Mouse (Mus musculus) thymus, adult 2 months (tissue): Measurements from ENCODE around the gene Dnajc16. TPM values are rescaled to one million over a fixed set of nuclear protein-coding genes. Genes with fewer than 3 reads are reported as not detected.
A peak's percentile ranks its signal among the peaks of the same experiment; 100 is the strongest.

Experiments
- DNase-seq: peaks from one replicate; pipeline ENCODE4 v3.0.0; 2021
- H3K27ac ChIP-seq: fragments of 200-500 bp; 2 replicates; pipeline ENCODE4 v1.5.1; 2012; ENCODE audit warnings: low read length, control low read depth; ENCODE audit not compliant: control insufficient read depth, insufficient read depth
- H3K27me3 ChIP-seq: fragments of 200-500 bp; 2 replicates; pipeline ENCODE4 v1.6.1; 2012; ENCODE audit warnings: mild to moderate bottlenecking, low read length, moderate library complexity, mixed read lengths; ENCODE audit not compliant: control insufficient read depth, insufficient read depth
- H3K36me3 ChIP-seq: fragments of 200-500 bp; 2 replicates; pipeline ENCODE4 v1.6.1; 2012; ENCODE audit warnings: mild to moderate bottlenecking, low read length, moderate library complexity; ENCODE audit not compliant: control insufficient read depth, insufficient read depth
- H3K4me1 ChIP-seq: fragments of 200-500 bp; replicated peaks from 2 replicates; pipeline ENCODE4 v1.6.1; 2012; ENCODE audit warnings: low read length; ENCODE audit not compliant: control insufficient read depth, insufficient read depth
- H3K4me3 ChIP-seq: fragments of 200-500 bp; 2 replicates; pipeline ENCODE4 v1.5.1; 2012; ENCODE audit warnings: mild to moderate bottlenecking, low read length, control low read depth, moderate library complexity; ENCODE audit not compliant: control insufficient read depth, insufficient read depth
- CTCF ChIP-seq: fragments of 200-500 bp; IDR thresholded peaks from 2 replicates; pipeline ENCODE4 v1.5.1; 2012; ENCODE audit warnings: mild to moderate bottlenecking, control low read depth, low read length, moderate library complexity, borderline replicate concordance; ENCODE audit not compliant: control insufficient read depth, poor library complexity, insufficient read depth; ENCODE audit errors: extremely low read depth
- POLR2A ChIP-seq: fragments of 200-500 bp; IDR thresholded peaks from 2 replicates; pipeline ENCODE4 v1.6.1; 2012; ENCODE audit warnings: mild to moderate bottlenecking, low read length, control low read depth, moderate library complexity; ENCODE audit not compliant: control insufficient read depth, poor library complexity, insufficient read depth; ENCODE audit errors: extremely low read depth
- WGBS: fragments of 180-500 bp; shearing (Covaris S2); methylation state at CpG from one replicate; pipeline ENCODE4 v1.1.7; 2018; 5-methylcytosine and 5-hydroxymethylcytosine counted together
- polyA plus RNA-seq: library from polyadenylated mRNA; depleted of rRNA; stranded (reverse); fragments of >200 nt; gene quantifications from 2 replicates; pipeline ENCODE4 v1.2.3, GENCODE M21; 2012

The Dnajc16 gene
- polyA plus RNA-seq, 1 experiment, result 11.9 TPM

DNA sequence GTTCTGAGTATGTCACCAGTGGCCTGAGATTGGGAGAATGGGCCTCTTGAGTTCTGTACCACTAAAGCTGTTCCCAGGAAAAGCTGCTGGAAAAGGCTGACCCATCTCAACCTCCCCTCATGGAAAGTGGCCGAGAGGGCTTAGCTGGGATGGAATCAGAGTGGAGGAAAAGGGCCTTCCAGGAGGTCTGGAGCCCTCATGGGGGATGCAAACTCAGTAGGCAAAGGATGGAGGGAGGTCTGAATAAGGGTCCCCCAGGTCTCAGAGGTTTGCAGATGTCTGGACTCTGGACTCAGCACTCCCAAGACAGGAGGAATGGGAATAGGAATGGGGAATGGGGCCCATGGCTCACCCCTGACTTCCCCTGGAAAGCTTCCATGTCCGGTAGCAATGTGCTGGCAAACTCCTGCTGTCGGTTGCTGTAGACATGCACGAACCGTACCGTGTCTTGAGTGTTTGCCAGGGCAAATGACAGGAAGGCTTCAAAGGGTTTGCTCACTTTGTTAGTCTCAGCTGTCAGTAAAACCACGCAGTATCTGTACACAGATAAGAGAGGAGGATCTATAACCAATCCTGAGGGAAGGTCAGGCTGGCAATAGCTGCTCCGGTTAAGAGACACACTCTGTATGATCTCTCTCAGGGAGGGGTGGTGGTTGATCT is 21.1 kb downstream of the Dnajc16 start:
- peaks cover 51% of the 10 kb centered on the region for H3K36me3 ChIP-seq
- no peak overlapping the region for H3K4me3 ChIP-seq
- H3K27ac ChIP-seq, result no peak overlapping the region
- DNase-seq, result no peak
- TF ChIP-seq CTCF (no peak), POLR2A (no peak)
- no peaks in the 10 kb centered on the region for H3K27me3 ChIP-seq
- 85% methylated on average over 8 of the region's 8 CpGs for WGBS
- no peaks in the 10 kb centered on the region for H3K4me1 ChIP-seq

DNA sequence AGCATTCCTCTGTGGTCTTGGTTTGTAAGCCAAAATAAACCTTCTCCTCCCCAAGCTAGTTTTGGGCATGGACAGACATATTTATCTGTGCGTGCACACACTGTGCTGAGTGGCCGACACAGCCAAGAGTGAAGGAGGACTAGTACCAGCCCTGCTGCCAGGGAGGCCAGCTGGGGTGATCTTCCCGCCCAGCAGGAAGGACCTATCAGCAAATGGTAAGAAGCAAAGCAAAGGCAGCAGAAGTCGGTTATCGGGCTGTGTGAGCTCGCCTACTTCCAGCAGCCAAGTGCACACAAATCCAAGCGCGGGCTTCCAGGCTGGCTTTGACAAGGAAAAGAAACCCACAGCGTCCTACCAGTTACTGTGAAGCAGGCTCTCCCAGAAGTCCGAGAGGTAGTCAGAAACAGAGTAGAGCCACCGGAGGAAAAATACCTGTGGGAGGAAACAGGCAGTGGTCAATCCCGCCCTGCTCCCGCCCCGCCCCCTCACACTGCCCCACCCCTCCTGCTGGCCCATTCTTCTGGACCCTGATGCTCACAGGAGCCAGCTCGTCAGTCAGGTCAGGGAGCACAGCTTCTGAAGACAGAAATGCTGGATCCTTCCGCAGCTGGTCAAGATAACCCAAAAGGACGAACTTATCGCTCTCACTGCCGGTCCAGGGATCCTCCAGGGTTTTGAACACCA is 23.2 kb downstream of the Dnajc16 start:
- WGBS, result 96% methylated on average over 19 of the region's 19 CpGs
- DNase-seq, result no peak

DNA sequence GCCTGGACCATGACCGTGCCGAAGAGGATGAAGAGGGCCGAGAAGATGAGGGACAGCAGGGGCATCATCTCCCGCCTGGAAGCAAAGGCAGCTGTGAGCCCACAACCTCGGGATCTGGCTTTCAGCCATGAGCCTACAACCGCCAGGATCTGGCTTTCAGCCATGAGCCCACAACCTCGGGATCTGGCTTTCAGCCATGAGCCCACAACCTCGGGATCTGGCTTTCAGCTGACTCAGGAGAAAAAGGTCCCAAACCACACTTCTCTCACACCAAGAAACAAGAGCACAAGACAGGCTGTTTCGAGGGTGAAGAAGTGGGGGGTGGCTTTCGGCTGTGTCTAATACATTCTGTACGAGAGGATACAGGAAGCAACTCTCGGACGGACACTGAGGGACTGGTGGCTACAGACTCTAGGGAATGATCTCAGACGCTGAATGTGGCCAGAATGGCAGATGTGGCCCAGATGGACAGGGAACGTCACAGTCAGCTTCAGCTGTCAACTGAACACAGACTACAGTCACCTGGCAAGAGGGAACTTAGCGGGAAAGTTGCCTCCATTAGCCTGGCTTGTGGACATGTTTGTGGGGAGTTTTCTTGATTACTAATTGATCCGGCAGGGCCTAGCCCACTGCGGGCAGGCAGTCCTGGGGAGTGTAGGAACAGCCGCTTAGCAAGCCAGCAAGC is 23.9 kb downstream of the Dnajc16 start:
- no peak for TF ChIP-seq POLR2A
- TF ChIP-seq CTCF, result no peak
- H3K4me3 ChIP-seq, result no peak overlapping the region
- no peak for DNase-seq
- 83% methylated on average over 19 of the region's 19 CpGs for WGBS
- no peaks in the 10 kb centered on the region for H3K4me1 ChIP-seq
- H3K27me3 ChIP-seq, result no peaks in the 10 kb centered on the region
- H3K36me3 ChIP-seq, result peaks cover 49% of the 10 kb centered on the region
- H3K27ac ChIP-seq, result peak overlapping the region; percentile 19; the same call in 1 of the 2 replicates

More for the DNA sequence above, 23.2 kb downstream of the Dnajc16 start:
- H3K27me3 ChIP-seq, result no peaks in the 10 kb centered on the region
- H3K4me3 ChIP-seq, result no peak overlapping the region
- TF ChIP-seq POLR2A (no peak), CTCF (no peak)
- H3K36me3 ChIP-seq, result peaks cover 51% of the 10 kb centered on the region
- H3K27ac ChIP-seq, result no peak overlapping the region
- no peaks in the 10 kb centered on the region for H3K4me1 ChIP-seq

DNA sequence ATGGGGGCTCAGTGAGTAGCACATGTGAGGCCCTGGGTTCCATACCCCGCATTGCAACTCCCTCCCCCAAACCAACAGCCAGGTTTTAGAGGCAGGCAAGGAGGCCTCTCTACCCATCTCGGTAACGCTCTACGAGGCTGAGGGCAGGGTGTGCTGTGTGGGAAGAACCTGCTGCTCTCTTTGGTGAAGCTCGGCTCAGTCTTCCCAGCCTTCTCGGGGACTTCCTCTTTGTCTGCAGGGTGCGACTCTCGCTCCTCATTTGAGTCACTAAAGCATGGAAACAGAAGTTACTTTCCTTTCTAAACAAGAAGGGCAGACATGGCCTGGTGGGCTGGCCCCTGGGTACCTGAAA is 24.4 kb downstream of the Dnajc16 start:
- no peak for TF ChIP-seq POLR2A
- no peak for TF ChIP-seq CTCF
- no peaks in the 10 kb centered on the region for H3K4me1 ChIP-seq
- DNase-seq, result no peak
- H3K27me3 ChIP-seq, result no peaks in the 10 kb centered on the region
- H3K36me3 ChIP-seq, result peaks cover 43% of the 10 kb centered on the region
- H3K4me3 ChIP-seq, result no peak overlapping the region
- H3K27ac ChIP-seq, result peak overlapping the region; percentile 19; the same call in 1 of the 2 replicates
- WGBS, result 29% methylated on average over 8 of the region's 8 CpGs

DNA sequence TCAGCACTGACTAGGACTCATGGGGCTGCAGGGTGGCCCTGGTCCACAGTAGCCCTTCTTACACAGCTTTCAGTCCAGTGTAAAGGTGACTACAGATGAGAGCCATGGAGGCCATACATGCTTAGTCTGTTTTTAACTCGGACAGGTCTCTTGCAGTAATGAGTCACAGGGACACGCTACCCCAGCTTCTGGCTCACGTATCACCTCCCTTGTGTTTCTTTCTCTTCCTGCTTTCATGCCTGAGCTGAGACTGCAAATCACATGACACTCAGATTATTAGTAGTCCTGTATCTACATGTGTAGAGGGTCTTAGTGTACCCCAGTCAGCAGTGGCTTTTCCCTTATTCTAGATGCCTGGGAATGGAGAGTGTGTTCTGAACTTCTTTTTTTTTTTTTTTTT is 25.7 kb downstream of the Dnajc16 start:
- WGBS, result 93% methylated on average over 3 of the region's 3 CpGs

DNA sequence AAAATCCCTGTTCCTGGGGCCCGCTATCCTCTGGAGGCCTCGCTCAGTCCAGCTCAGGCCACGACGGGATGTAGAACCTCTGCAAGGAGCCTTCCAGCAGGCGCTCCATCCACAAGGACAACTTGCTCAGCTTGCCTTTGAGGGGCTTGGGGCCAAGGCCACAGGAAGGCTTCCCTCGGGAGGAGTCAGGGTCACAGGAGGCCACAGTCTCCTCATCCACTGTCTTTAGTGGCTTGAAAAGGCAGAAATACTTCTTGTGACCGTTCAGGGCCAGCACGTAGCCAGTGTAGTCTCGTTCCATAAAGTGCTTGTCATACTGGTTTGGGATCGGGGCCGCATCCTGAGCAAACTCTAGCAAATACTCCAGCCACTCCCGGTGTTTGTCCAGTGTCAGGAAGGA is 27.3 kb downstream of the Dnajc16 start:
- Histone ChIP-seq H3K4me1 (no peaks in the 10 kb centered on the region), H3K27me3 (no peaks in the 10 kb centered on the region), H3K36me3 (peaks cover 18% of the 10 kb centered on the region), H3K4me3 (no peak overlapping the region), H3K27ac (no peak overlapping the region)
- 97% methylated on average over 12 of the region's 12 CpGs for WGBS
- DNase-seq, result no peak
- TF ChIP-seq CTCF, result no peak
- TF ChIP-seq POLR2A, result no peak

More for the DNA sequence above, 25.7 kb downstream of the Dnajc16 start:
- Histone ChIP-seq H3K36me3 (peaks cover 32% of the 10 kb centered on the region), H3K4me1 (no peaks in the 10 kb centered on the region), H3K4me3 (no peak overlapping the region), H3K27ac (no peak overlapping the region), H3K27me3 (no peaks in the 10 kb centered on the region)
- no peak for DNase-seq
- no peak for TF ChIP-seq POLR2A
- no peak for TF ChIP-seq CTCF
